Mouse (Mus musculus) limb, embryonic 14.5 days (tissue): Measurements from ENCODE around the gene Hist1h2bp. TPM values are rescaled to one million over a fixed set of nuclear protein-coding genes. Genes with fewer than 3 reads are reported as not detected.
A peak's percentile ranks its signal among the peaks of the same experiment; 100 is the strongest.
"Not testable (repeated sequence)": the region's sequence is repeated elsewhere in the genome, so short reads cannot be mapped to it uniquely, and the experiment has no call there.

Source experiments
- ATAC-seq: fragments of 200-750 bp; cut with Nextera tagmentation; 2 replicates; pipeline ENCODE4 v1.8.0; 2017; ENCODE audit warnings: low read depth, moderate number of reproducible peaks, moderate TSS enrichment; ENCODE audit not compliant: low FRiP score
- DNase-seq: peaks from one replicate; pipeline ENCODE4 v3.0.0-alpha.2; 2015; ENCODE audit warnings: low spot score
- H3K27ac ChIP-seq: fragments of 300-500 bp; sonication (generic); replicated peaks from 2 replicates; pipeline ENCODE4 v1.5.1; 2014; ENCODE audit warnings: low read depth, mild to moderate bottlenecking, low read length, moderate library complexity, mixed read lengths
- H3K27me3 ChIP-seq: fragments of 300-500 bp; sonication (generic); 2 replicates; pipeline ENCODE4 v1.6.1; 2014; ENCODE audit warnings: low read length, mixed read lengths; ENCODE audit not compliant: control insufficient read depth, insufficient read depth
- H3K36me3 ChIP-seq: fragments of 300-500 bp; sonication (generic); 2 replicates; pipeline ENCODE4 v1.6.1; 2014; ENCODE audit warnings: mild to moderate bottlenecking, low read length, moderate library complexity, mixed read lengths; ENCODE audit not compliant: control insufficient read depth, insufficient read depth
- H3K4me1 ChIP-seq: fragments of 300-500 bp; sonication (generic); 2 replicates; pipeline ENCODE4 v1.6.1; 2014; ENCODE audit warnings: antibody characterized with exemption, low read length, mixed read lengths; ENCODE audit not compliant: control insufficient read depth, insufficient read depth
- H3K4me2 ChIP-seq: fragments of 300-500 bp; sonication (generic); replicated peaks from 2 replicates; pipeline ENCODE4 v1.6.1; 2014; ENCODE audit warnings: low read depth, mild to moderate bottlenecking, low read length, moderate library complexity; ENCODE audit not compliant: severe bottlenecking
- H3K4me3 ChIP-seq: fragments of 300-500 bp; sonication (generic); replicated peaks from 2 replicates; pipeline ENCODE4 v1.5.1; 2014; ENCODE audit warnings: low read length
- H3K9ac ChIP-seq: fragments of 300-500 bp; sonication (generic); 2 replicates; pipeline ENCODE4 v1.6.1; 2014; ENCODE audit warnings: mild to moderate bottlenecking, low read depth, low read length, moderate library complexity; ENCODE audit not compliant: severe bottlenecking
- H3K9me3 ChIP-seq: fragments of 300-500 bp; sonication (generic); 2 replicates; pipeline ENCODE4 v1.6.1; 2016; ENCODE audit warnings: low read length; ENCODE audit not compliant: control insufficient read depth
- POLR2A ChIP-seq: fragments of 200-500 bp; IDR thresholded peaks from 2 replicates; pipeline ENCODE4 v1.8.0; 2012; ENCODE audit warnings: inconsistent platforms, mild to moderate bottlenecking, moderate library complexity, borderline replicate concordance; ENCODE audit not compliant: insufficient read depth, insufficient read length; ENCODE audit errors: extremely low read depth
- WGBS: fragments of 180-500 bp; shearing (Covaris S2); extraction: QIAGEN DNeasy Blood & Tissue Kit; methylation state at CpG from one replicate; pipeline ENCODE4 v1.1.7; 2014; 5-methylcytosine and 5-hydroxymethylcytosine counted together
- polyA plus RNA-seq, 2 experiments: library from polyadenylated mRNA; depleted of rRNA in 1 of 2; stranded (reverse) in 1 of 2; unstranded in 1 of 2; fragments of >200 nt; fragmentation: Nextera tagmentation in 1 of 2; extraction: Ambion mirVana in 1 of 2; gene quantifications; 2 replicates each; pipeline versions ENCODE4 v1.2.1 to v1.2.3; 2012 to 2014

Hist1h2bp gene
- polyA plus RNA-seq, 2 experiments = 1.8 to 1.9 TPM

- ATAC-seq = peak; percentile 94
- H3K4me1 ChIP-seq, H3K27ac ChIP-seq, H3K9ac ChIP-seq, H3K4me3 ChIP-seq, H3K4me2 ChIP-seq, H3K27me3 ChIP-seq, H3K9me3 ChIP-seq, H3K36me3 ChIP-seq, DNase-seq: not testable (repeated sequence)
- WGBS = no CpG with 5 or more reads among the region's 23 CpGs
Measured at GRCm38 (mm10) chr13:21810073-21810472, 22.8 kb downstream of the Hist1h2bp start, which contains the start of the genes Hist1h2bq and Hist1h2ao. Hist1h2bq (minus strand) TSS chr13:21810197. Hist1h2ao (plus strand) TSS chr13:21810465.

DNA sequence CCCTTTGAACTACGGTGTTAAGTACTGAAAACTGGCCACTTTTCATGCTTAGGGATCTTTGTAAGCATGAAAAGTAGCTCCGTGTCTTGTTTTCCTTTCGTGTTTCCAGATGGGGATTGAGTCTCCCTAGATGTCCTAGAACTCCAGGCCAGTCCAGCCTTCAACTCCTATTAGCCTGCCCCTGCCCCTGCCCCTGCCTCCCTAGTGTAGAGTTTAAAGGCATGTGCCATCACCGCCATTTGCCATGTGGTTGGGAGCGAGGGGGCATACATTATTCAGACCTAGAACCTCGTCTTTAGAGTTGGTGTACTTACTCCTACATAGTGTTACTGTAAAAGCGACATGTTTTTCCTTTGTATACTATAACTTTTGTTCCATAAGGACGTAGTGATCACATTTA is 23.8 kb downstream of the Hist1h2bp start:
- WGBS = no CpG with 5 or more reads among the region's 8 CpGs
- peak; percentile 18 for ATAC-seq
- not testable (repeated sequence) for H3K4me3 ChIP-seq, H3K27ac ChIP-seq, H3K9ac ChIP-seq, H3K9me3 ChIP-seq, H3K36me3 ChIP-seq, H3K4me2 ChIP-seq, H3K27me3 ChIP-seq, DNase-seq, H3K4me1 ChIP-seq

- WGBS = no CpG with 5 or more reads among the region's 24 CpGs
- Histone ChIP-seq H3K4me2 (peak within 1 kb of the TSS; percentile 35; the same call in 1 of the 2 replicates), H3K4me3 (peak within 1 kb of the TSS; percentile 17; the same call in 1 of the 2 replicates)
- not testable (repeated sequence) for DNase-seq, H3K9me3 ChIP-seq, H3K27ac ChIP-seq, H3K4me1 ChIP-seq, H3K27me3 ChIP-seq, H3K9ac ChIP-seq, H3K36me3 ChIP-seq
- peak; percentile 69 for ATAC-seq
Measured at GRCm38 (mm10) chr13:21811539-21811938, 24.3 kb downstream of the Hist1h2bp start, which contains the start of gene Hist1h4m. Hist1h4m (plus strand) TSS chr13:21811746.

DNA sequence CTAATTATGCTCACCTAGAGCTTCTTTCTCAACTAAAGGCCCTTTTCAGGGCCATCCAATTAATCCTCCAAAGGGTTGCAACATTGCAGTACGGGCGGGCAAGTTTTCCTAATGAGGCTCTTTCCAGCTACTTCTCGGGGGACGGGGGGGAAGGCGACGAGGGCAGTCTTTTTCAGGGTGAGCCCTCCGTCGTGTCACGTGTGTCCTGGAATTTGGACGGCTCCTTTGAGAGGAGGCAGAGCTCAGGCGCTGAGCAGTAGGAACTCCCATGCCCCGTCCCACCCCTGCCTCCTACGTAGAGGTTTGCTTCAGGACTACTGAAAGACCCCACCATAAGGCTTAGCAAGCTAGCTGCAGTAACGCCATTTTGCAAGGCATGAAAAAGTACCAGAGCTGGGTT is 24.8 kb downstream of the Hist1h2bp start:
- ATAC-seq = peak; percentile 32
- under 1% methylated on average over 12 of the region's 14 CpGs for WGBS
- not testable (repeated sequence) for DNase-seq, H3K9me3 ChIP-seq, H3K9ac ChIP-seq, H3K4me1 ChIP-seq, H3K36me3 ChIP-seq, H3K27me3 ChIP-seq, H3K27ac ChIP-seq
- Histone ChIP-seq H3K4me3 (peak overlapping the region; percentile 17; the same call in 1 of the 2 replicates), H3K4me2 (peak overlapping the region; percentile 35; the same call in 1 of the 2 replicates)

DNA sequence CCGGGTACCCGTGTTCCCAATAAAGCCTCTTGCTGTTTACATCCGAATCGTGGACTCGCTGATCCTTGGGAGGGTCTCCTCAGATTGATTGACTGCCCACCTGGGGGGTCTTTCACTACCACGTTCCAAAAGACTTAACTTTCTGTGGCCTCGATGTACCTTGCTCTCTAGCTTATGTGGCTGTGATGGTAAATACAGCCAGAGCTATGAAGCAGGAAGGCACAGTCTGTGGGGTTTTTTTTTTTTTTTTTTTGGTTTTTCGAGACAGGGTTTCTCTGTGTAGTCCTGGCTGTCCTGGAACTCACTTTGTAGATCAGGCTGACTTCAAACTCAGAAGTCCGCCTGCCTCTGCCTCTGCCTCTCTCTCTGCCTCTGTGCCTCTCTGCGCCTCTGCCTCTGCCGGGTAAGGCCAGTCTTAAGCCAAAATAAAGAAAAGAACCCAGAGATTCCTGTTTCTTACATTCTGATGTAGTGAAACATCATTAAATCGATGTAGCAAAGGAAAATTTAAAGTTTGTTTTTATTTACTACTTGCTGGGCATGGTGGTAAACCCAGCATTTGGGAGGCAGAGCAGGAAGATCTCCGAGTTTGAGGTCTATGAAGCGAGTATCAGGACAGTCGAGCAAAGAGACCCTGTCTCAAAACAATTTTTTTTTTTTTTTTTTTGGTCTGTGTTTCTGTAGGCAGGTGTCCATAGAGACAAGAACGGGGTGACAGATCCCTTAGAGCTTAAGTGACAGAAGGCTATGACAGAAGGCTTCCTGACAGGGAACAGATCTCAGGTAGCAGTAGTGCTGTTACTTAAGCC is 33.0 kb downstream of the Hist1h2bp start:
- not testable (repeated sequence) for DNase-seq, H3K27ac ChIP-seq, H3K4me2 ChIP-seq, H3K9me3 ChIP-seq, H3K27me3 ChIP-seq, H3K9ac ChIP-seq, H3K36me3 ChIP-seq, ATAC-seq, H3K4me3 ChIP-seq, H3K4me1 ChIP-seq
- WGBS = 79% methylated on average over 6 of the region's 16 CpGs

DNA sequence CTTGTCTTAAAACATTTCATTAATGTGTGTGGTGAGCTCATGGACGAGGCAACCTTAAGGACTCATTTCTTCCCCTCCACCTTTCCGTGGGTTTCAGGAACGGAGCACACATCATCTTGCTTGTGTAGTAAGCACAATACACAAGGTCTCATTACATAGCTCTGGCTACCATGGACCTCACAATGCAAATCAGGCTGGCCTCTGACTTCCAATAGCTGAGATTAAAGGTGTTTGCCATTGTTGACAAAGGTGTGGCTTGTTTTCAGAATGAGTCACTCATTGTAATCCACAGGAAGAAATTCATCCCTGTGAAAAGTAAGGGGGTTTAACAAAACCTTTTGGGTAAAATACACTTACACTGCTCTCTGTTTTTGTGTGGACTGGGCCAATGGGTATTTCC is 41.2 kb downstream of the Hist1h2bp start:
- Histone ChIP-seq H3K36me3 (no peaks in the 10 kb centered on the region), H3K4me2 (no peak overlapping the region), H3K27ac (no peak overlapping the region), H3K4me3 (no peak overlapping the region), H3K4me1 (no peaks in the 10 kb centered on the region), H3K27me3 (no peaks in the 10 kb centered on the region), H3K9me3 (no peaks in the 10 kb centered on the region), H3K9ac (no peak overlapping the region)
- 88% methylated on average over 3 of the region's 3 CpGs for WGBS
- no peak for TF ChIP-seq POLR2A
- DNase-seq (no peak), ATAC-seq (no peak)
